Mouse (Mus musculus) limb, embryonic 12.5 days (tissue): Measurements from ENCODE around the gene Gapdhs. TPM values are rescaled to one million over a fixed set of nuclear protein-coding genes. Genes with fewer than 3 reads are reported as not detected.

ENCODE experiments used
- ATAC-seq: fragments of 200-750 bp; cut with Nextera tagmentation; 2 replicates; pipeline ENCODE4 v1.8.0; 2017; ENCODE audit warnings: low read depth, moderate TSS enrichment; ENCODE audit not compliant: insufficient number of reproducible peaks, insufficient read depth, low FRiP score, low TSS enrichment
- H3K27ac ChIP-seq: fragments of 300-500 bp; sonication (generic); 2 replicates; pipeline ENCODE4 v1.5.1; 2016; ENCODE audit warnings: mild to moderate bottlenecking, moderate library complexity
- H3K27me3 ChIP-seq: fragments of 300-500 bp; sonication (generic); 2 replicates; pipeline ENCODE4 v1.6.1; 2016; ENCODE audit warnings: mild to moderate bottlenecking, moderate library complexity
- H3K36me3 ChIP-seq: fragments of 300-500 bp; sonication (generic); 2 replicates; pipeline ENCODE4 v1.6.1; 2016; ENCODE audit warnings: mild to moderate bottlenecking, moderate library complexity
- H3K4me1 ChIP-seq: fragments of 300-500 bp; sonication (generic); replicated peaks from 2 replicates; pipeline ENCODE4 v1.6.1; 2016
- H3K4me2 ChIP-seq: fragments of 300-500 bp; sonication (generic); 2 replicates; pipeline ENCODE4 v1.6.1; 2016; ENCODE audit warnings: mild to moderate bottlenecking, moderate library complexity
- H3K4me3 ChIP-seq: fragments of 300-500 bp; sonication (generic); replicated peaks from 2 replicates; pipeline ENCODE4 v1.5.1; 2016; ENCODE audit warnings: mild to moderate bottlenecking
- H3K9ac ChIP-seq: fragments of 300-500 bp; sonication (generic); replicated peaks from 2 replicates; pipeline ENCODE4 v1.6.1; 2016; ENCODE audit warnings: mild to moderate bottlenecking, moderate library complexity
- H3K9me3 ChIP-seq: fragments of 300-500 bp; sonication (generic); 2 replicates; pipeline ENCODE4 v1.6.1; 2016; ENCODE audit warnings: mild to moderate bottlenecking, moderate library complexity
- WGBS: fragments of 180-500 bp; shearing (Covaris S2); methylation state at CpG from one replicate; pipeline ENCODE4 v1.1.7; 2016; 5-methylcytosine and 5-hydroxymethylcytosine counted together
- polyA plus RNA-seq: library from polyadenylated mRNA; unstranded; fragments of >200 nt; fragmentation: Nextera tagmentation; extraction: Ambion mirVana; gene quantifications from 2 replicates; pipeline ENCODE4 v1.2.1, GENCODE M21; 2016

The Gapdhs gene
- polyA plus RNA-seq, 1 experiment from 2014 or later, result 0.71 TPM

- no peak for ATAC-seq
- H3K4me3 ChIP-seq, result no peak overlapping the region
- H3K27me3 ChIP-seq, result peaks cover 21% of the 10 kb centered on the region
- H3K4me2 ChIP-seq, result no peak overlapping the region
- no peaks in the 10 kb centered on the region for H3K36me3 ChIP-seq
- H3K27ac ChIP-seq, result no peak overlapping the region
- WGBS, result 34% methylated on average over 9 of the region's 9 CpGs
- no peak overlapping the region for H3K9ac ChIP-seq
- no peaks in the 10 kb centered on the region for H3K4me1 ChIP-seq
- peaks cover 3% of the 10 kb centered on the region; the same call in 1 of the 2 replicates for H3K9me3 ChIP-seq
These were observed 25.8 kb upstream of the Gapdhs start for GRCm38 (mm10) chr7:30769236-30769635.

- H3K36me3 ChIP-seq, result no peaks in the 10 kb centered on the region
- H3K4me1 ChIP-seq, result no peaks in the 10 kb centered on the region
- no peak overlapping the region for H3K9ac ChIP-seq
- 86% methylated on average over 4 of the region's 4 CpGs for WGBS
- no peak overlapping the region for H3K27ac ChIP-seq
- H3K4me3 ChIP-seq, result no peak overlapping the region
- peaks cover 3% of the 10 kb centered on the region; the same call in 1 of the 2 replicates for H3K9me3 ChIP-seq
- no peak for ATAC-seq
- peaks cover 27% of the 10 kb centered on the region for H3K27me3 ChIP-seq
- no peak overlapping the region for H3K4me2 ChIP-seq
These were observed 22.9 kb upstream of the Gapdhs start for GRCm38 (mm10) chr7:30766408-30766807.

GRCm38 (mm10) chr7:30765173-30765572 lies 21.7 kb upstream of the Gapdhs start:
- no peaks in the 10 kb centered on the region for H3K36me3 ChIP-seq
- peak overlapping the region; percentile 17; the same call in 1 of the 2 replicates for H3K4me2 ChIP-seq
- WGBS, result 35% methylated on average over 11 of the region's 11 CpGs
- no peaks in the 10 kb centered on the region for H3K4me1 ChIP-seq
- H3K27me3 ChIP-seq, result peaks cover 27% of the 10 kb centered on the region
- no peak overlapping the region for H3K27ac ChIP-seq
- no peak overlapping the region; the same call in 1 of the 2 replicates for H3K9ac ChIP-seq
- no peak overlapping the region for H3K4me3 ChIP-seq
- no peak for ATAC-seq
- H3K9me3 ChIP-seq, result no peaks in the 10 kb centered on the region

DNA sequence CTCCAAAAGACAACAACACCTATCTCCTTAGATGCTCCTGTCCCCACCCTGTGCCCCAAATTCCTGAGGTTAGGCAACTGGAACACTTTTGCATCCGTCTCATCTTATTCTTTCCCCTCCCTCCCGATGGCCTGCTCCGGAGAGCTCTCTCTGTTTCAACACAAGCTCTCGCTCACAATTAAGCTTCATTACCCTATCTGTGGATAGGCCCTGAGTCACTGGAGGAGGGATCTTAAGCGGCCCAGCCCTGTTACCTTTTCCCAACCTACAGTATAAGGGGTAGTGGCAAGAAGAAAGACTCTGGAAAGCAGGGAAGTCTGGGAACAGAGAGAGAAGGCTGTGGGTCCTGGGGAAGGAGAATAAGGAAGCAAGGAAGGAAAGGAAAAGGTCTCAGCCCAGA lies 20.0 kb upstream of the Gapdhs start, which contains the start of gene Dmkn:
TSS of gene Dmkn (plus strand) at position 301 of the 400 bp plus-strand sequence.
- Histone ChIP-seq H3K9me3 (no peaks in the 10 kb centered on the region), H3K27me3 (peaks cover 22% of the 10 kb centered on the region), H3K9ac (no peak within 1 kb of the TSS), H3K4me3 (no peak within 1 kb of the TSS), H3K4me1 (no peaks in the 10 kb centered on the region), H3K27ac (no peak within 1 kb of the TSS), H3K36me3 (no peaks in the 10 kb centered on the region), H3K4me2 (no peak within 1 kb of the TSS)
- ATAC-seq, result no peak
- 49% methylated on average over 5 of the region's 5 CpGs for WGBS

GRCm38 (mm10) chr7:30761769-30762352 lies 18.4 kb upstream of the Gapdhs start:
- Histone ChIP-seq H3K4me2 (no peak overlapping the region), H3K4me1 (no peaks in the 10 kb centered on the region), H3K9ac (no peak overlapping the region), H3K4me3 (no peak overlapping the region), H3K9me3 (no peaks in the 10 kb centered on the region), H3K27me3 (peaks cover 22% of the 10 kb centered on the region), H3K36me3 (no peaks in the 10 kb centered on the region), H3K27ac (no peak overlapping the region)
- 78% methylated on average over 4 of the region's 4 CpGs for WGBS
- ATAC-seq, result no peak

GRCm38 (mm10) chr7:30758853-30759252 lies 15.4 kb upstream of the Gapdhs start:
- no peak for ATAC-seq

GRCm38 (mm10) chr7:30757001-30757400 lies 13.5 kb upstream of the Gapdhs start:
- WGBS, result 76% methylated on average over 3 of the region's 3 CpGs
- Histone ChIP-seq H3K27me3 (no peaks in the 10 kb centered on the region), H3K4me2 (no peak overlapping the region), H3K9ac (no peak overlapping the region), H3K4me3 (no peak overlapping the region), H3K36me3 (peaks cover 29% of the 10 kb centered on the region), H3K4me1 (no peaks in the 10 kb centered on the region), H3K27ac (no peak overlapping the region), H3K9me3 (peaks cover 11% of the 10 kb centered on the region)
- no peak for ATAC-seq

More at GRCm38 (mm10) chr7:30758853-30759252, 15.4 kb upstream of the Gapdhs start:
- H3K4me2 ChIP-seq, result no peak overlapping the region
- peaks cover 28% of the 10 kb centered on the region for H3K36me3 ChIP-seq
- H3K27ac ChIP-seq, result no peak overlapping the region
- no peaks in the 10 kb centered on the region for H3K4me1 ChIP-seq
- no peak overlapping the region for H3K9ac ChIP-seq
- 23% methylated on average over 4 of the region's 4 CpGs for WGBS
- H3K27me3 ChIP-seq, result peaks cover 2% of the 10 kb centered on the region; the same call in 1 of the 2 replicates
- no peak overlapping the region for H3K4me3 ChIP-seq
- peaks cover 11% of the 10 kb centered on the region for H3K9me3 ChIP-seq

- no peak for ATAC-seq
- Histone ChIP-seq H3K27me3 (no peaks in the 10 kb centered on the region), H3K36me3 (peaks cover 32% of the 10 kb centered on the region), H3K4me2 (no peak within 1 kb of the TSS), H3K27ac (no peak within 1 kb of the TSS), H3K4me1 (no peaks in the 10 kb centered on the region), H3K9ac (no peak within 1 kb of the TSS), H3K9me3 (peaks cover 11% of the 10 kb centered on the region), H3K4me3 (no peak within 1 kb of the TSS)
- WGBS, result 64% methylated on average over 5 of the region's 5 CpGs
These were observed 7.7 kb upstream of the Gapdhs start, which contains the start of gene Sbsn for GRCm38 (mm10) chr7:30751086-30751669. TSS of gene Sbsn (plus strand) at chr7:30751471.

GRCm38 (mm10) chr7:30749824-30750606 lies 6.5 kb upstream of the Gapdhs start:
- WGBS, result 84% methylated on average over 13 of the region's 13 CpGs
- Histone ChIP-seq H3K27ac (no peak overlapping the region), H3K9ac (no peak overlapping the region), H3K4me3 (no peak overlapping the region), H3K27me3 (no peaks in the 10 kb centered on the region), H3K4me1 (no peaks in the 10 kb centered on the region), H3K36me3 (peaks cover 21% of the 10 kb centered on the region), H3K9me3 (peaks cover 7% of the 10 kb centered on the region), H3K4me2 (no peak overlapping the region)
- no peak for ATAC-seq

- Histone ChIP-seq H3K27ac (no peak overlapping the region), H3K9ac (no peak overlapping the region), H3K4me2 (no peak overlapping the region), H3K4me1 (peaks cover 3% of the 10 kb centered on the region; the same call in 1 of the 2 replicates), H3K36me3 (peaks cover 9% of the 10 kb centered on the region; the same call in 1 of the 2 replicates), H3K27me3 (no peaks in the 10 kb centered on the region), H3K4me3 (no peak overlapping the region), H3K9me3 (no peaks in the 10 kb centered on the region)
- no peak for ATAC-seq
- WGBS, result 81% methylated on average over 7 of the region's 7 CpGs
These were observed 4.2 kb upstream of the Gapdhs start for GRCm38 (mm10) chr7:30747525-30748204.
